Mouse (Mus musculus) spleen, adult 2 months (tissue): ENCODE measurements around the gene Morf4l2.

ENCODE experiments used
- CTCF ChIP-seq: fragments of 200-500 bp; IDR thresholded peaks from 2 replicates; pipeline ENCODE4 v1.5.1; 2011; ENCODE audit warnings: mild to moderate bottlenecking, inconsistent platforms; ENCODE audit not compliant: insufficient read depth, insufficient read length, insufficient replicate concordance; ENCODE audit errors: extremely low read depth
- POLR2A ChIP-seq: fragments of 200-500 bp; IDR thresholded peaks from 2 replicates; pipeline ENCODE4 v1.6.1; 2011; ENCODE audit warnings: low read depth, low read length, inconsistent platforms

- TF ChIP-seq CTCF, result no peak
- TF ChIP-seq POLR2A, result no peak
Observed at GRCm38 (mm10) chrX:136749329-136749728, 5.8 kb upstream of the Morf4l2 start.
